Mouse (Mus musculus): ENCODE data around the gene Rpl14.
A peak's percentile ranks its signal among the peaks of the same experiment; 100 is the strongest.

Rpl14 gene

DNA sequence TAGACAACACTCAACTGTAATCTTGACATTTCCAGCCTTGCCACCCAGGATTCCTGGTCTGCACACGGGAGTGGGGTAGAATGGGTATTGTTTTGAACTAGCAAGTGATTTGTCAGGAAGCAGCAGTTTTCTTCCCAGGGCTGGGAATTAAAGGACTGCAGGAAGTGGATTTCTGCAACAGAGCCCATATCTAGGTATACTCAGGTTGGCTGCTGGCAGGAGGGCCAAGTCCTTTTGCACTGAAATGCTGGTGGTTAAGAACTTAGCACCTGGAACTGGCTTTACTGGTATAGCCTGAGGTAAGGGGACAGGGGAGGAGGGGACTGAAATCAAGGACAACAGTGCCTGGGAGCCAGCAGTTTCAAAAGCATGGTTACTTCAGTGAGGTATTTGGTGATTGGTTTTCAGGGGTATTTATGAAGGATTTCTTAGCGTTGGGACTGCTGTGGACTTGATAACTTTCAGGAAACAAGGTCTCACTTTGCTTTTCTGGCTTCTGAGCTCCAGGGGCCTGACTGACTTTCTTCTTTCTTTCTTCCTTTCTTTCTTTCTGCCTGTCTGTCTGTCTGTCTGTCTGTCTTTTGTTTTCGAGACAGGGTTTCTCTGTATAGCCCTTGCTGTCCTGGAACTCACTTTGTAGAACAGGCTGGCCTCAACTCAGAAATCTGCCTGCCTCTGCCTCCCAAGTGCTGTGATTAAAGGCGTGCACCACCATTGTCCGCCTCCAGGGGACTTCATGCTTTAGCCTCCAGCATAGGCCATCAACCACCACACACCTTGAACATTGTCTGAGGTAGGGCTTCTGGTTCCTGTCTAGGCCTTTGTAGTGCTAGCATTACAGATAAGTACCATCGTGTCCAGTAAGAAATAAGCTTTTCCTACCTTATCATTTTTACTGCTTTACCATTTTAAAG lies 4.8 kb downstream of the Rpl14 start:
- DNase-seq: no peak

DNA sequence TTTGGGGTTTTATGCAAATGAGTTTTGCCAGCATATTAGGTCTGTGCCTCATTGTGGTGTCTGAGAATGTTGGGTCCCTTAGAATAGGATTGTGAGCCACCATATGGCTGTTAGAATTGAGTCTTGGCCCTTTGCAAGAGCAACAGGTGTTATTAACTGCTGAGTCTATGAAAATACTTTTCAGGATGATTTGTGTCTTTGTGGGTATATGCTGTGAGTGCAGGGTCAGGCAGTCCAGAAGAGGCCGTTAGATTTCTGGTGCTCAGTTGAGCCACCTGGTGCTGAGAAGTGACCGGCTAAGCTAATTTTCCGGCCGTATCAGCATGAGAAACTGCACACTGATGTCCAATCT lies 5.4 kb downstream of the Rpl14 start:
- DNase-seq: no peak

- DNase-seq: peak; percentile 87 to 89
These were observed 5.9 kb downstream of the Rpl14 start for GRCm38 (mm10) chr9:120577133-120577651.

GRCm38 (mm10) chr9:120577706-120578405 lies 6.6 kb downstream of the Rpl14 start:
- DNase-seq: no peak

- no peak for DNase-seq
These were observed 7.5 kb downstream of the Rpl14 start for GRCm38 (mm10) chr9:120578701-120579100.

DNA sequence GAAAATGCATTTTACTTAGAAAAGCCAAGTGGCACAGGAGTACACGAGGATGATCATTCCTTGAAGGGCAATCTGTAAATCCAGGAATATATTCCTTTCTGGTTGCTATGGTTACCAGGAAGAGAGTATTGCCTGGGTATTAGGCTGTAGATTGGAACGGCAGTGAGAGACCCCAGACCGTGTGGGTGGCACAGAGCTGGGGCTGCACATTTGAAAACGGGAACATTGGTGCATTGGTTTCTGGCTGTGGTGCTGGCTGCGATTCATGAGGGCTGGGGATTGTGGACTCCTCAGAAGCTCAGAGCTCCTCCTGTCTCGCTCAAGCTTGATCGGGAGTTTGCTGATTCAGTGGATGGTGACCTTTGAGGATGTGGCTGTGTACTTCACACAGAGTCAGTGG lies 8.6 kb downstream of the Rpl14 start:
- no peak for DNase-seq

GRCm38 (mm10) chr9:120581941-120582618 lies 10.8 kb downstream of the Rpl14 start:
- no peak for DNase-seq

GRCm38 (mm10) chr9:120582619-120583308 lies 11.5 kb downstream of the Rpl14 start:
- DNase-seq: peak; percentile 87 to 93

- no peak for DNase-seq
These were observed 12.1 kb downstream of the Rpl14 start for GRCm38 (mm10) chr9:120583314-120583713.

GRCm38 (mm10) chr9:120586546-120586945 lies 15.3 kb downstream of the Rpl14 start:
- peak; percentile 67 to 74 for DNase-seq

GRCm38 (mm10) chr9:120591490-120591889 lies 20.2 kb downstream of the Rpl14 start:
- DNase-seq: peak; percentile 65 to 76

GRCm38 (mm10) chr9:120593383-120594101 lies 22.3 kb downstream of the Rpl14 start:
- no peak for DNase-seq

GRCm38 (mm10) chr9:120594839-120595238 lies 23.6 kb downstream of the Rpl14 start:
- DNase-seq: no peak

GRCm38 (mm10) chr9:120595306-120595705 lies 24.1 kb downstream of the Rpl14 start:
- DNase-seq: no peak

DNA sequence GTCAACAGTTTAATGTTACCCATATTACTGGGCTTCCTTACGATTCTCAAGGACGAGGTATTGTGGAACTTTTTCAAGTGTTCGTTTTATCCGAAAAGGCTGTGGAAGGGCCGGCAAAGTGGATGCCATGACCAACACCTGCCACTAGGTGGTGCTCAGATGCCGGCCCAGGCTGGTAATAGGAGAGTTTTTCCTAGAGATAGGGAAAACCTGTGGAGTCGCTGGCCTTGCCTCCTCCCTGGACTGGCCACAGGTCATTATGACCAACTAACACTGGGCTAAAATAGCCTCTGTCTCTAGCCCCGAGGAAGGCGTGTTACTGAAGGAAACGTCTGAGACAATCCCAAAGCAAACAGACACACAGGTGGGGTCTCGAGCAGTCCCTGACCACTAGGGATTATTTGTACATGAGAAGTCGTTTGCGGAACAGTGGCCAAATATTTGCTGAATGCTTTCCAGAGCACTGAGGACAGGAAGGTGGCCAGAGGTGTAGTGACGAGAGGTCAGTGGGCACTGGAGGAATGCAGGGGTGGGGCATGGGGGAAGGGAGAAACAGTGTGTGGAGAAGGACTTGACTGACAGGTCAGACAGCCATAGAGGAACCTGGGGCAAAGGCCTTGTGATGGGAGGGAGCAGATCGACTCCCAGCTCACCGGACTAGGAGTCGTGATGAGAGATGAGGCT lies 30.4 kb downstream of the Rpl14 start:
- peak; percentile 76 to 87 for DNase-seq

GRCm38 (mm10) chr9:120602172-120602838 lies 31.1 kb downstream of the Rpl14 start:
- peak; percentile 52 to 53 for DNase-seq

GRCm38 (mm10) chr9:120602839-120603511 lies 31.7 kb downstream of the Rpl14 start:
- peak; percentile 89 to 96 for DNase-seq

GRCm38 (mm10) chr9:120603512-120603908 lies 32.3 kb downstream of the Rpl14 start:
- DNase-seq: no peak

- no peak for DNase-seq
These were observed 32.7 kb downstream of the Rpl14 start for GRCm38 (mm10) chr9:120603956-120604355.

DNA sequence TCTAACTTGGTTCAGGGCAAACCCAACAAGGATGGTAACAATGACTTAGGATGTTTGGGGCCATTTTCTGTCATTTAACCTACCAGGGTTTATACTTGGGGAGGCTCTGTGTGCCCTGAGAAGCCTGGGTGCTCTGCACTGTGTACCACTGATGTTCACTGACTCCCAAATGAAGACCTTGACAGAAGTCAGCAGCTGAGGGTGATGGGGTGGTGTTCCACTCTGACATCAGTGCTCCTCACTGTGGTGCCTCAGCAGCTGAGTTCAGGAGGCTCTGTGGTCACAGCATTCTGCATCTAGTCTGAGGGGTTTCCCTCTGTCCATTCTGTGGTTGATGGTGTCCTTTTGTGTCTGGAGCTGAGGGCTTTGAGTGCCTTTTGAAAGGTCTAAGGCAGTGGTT lies 39.8 kb downstream of the Rpl14 start:
- no peak for DNase-seq
